16 mouse cellular contexts compared by ENCODE assay signal in genomic region chr9:115134736-115135135, GRCm38 (mm10).
DNase-seq lines count a peak whose midpoint lies in the region; ATAC-seq and TF ChIP-seq lines count a peak whose summit lies in the region.
"Had no signal": no experiment of that assay in that cellular context is flagged by ENCODE, and none has a peak within 500 bp of the region (broad histone marks: within the 10 kb centered on the region; RNA-seq: fewer than 3 reads in every experiment).

No protein-coding gene starts in this region.

- no peaks in the 10 kb centered on the region for H3K36me3 ChIP-seq in kidney, embryonic 16.5 days (ENCODE audit: insufficient read depth, low read length)
- no peaks in the 10 kb centered on the region for H3K36me3 ChIP-seq in spleen, adult 2 months (ENCODE audit: control insufficient read depth, insufficient read depth, low read length)
- H3K36me3 ChIP-seq: embryonic facial prominence, embryonic 13.5 days; forebrain, embryonic 10.5 days; heart, embryonic 13.5 days; limb, embryonic 15.5 days; neural tube, embryonic 15.5 days had no signal

- H3K4me2 ChIP-seq in kidney, embryonic 16.5 days (replicated peaks; ENCODE audit: low read depth, low read length) = no peak overlapping the region
- H3K4me2 ChIP-seq: embryonic facial prominence, embryonic 13.5 days; heart, embryonic 13.5 days; limb, embryonic 15.5 days; neural tube, embryonic 15.5 days had no signal

- WGBS in kidney, embryonic 16.5 days = 25% methylated on average over 4 of the region's 4 CpGs
- 37% methylated on average over 4 of the region's 4 CpGs for WGBS in spleen, adult 2 months

- no peak for TF ChIP-seq CTCF in spleen, adult 2 months (IDR thresholded peaks at IDR 0.05; ENCODE audit: extremely low read depth, insufficient read depth, insufficient read length, insufficient replicate concordance)
- TF ChIP-seq CTCF in layer of hippocampus, adult 2 months (conservative IDR thresholded peaks at IDR 0.05) = no peak

- no peak for TF ChIP-seq POLR2A in spleen, adult 2 months (IDR thresholded peaks at IDR 0.05; ENCODE audit: low read depth, low read length)

- peaks cover 17% of the 10 kb centered on the region for H3K4me1 ChIP-seq in kidney, embryonic 16.5 days (ENCODE audit: insufficient read depth, low read length)
- peaks cover 10% of the 10 kb centered on the region; the same call in 1 of the 2 replicates for H3K4me1 ChIP-seq in spleen, adult 2 months (ENCODE audit: control insufficient read depth, insufficient read depth, insufficient read length)
- H3K4me1 ChIP-seq: heart, embryonic 13.5 days had no signal

- H3K27me3 ChIP-seq in kidney, embryonic 16.5 days (ENCODE audit: insufficient read depth, low read length) = no peaks in the 10 kb centered on the region
- no peaks in the 10 kb centered on the region for H3K27me3 ChIP-seq in spleen, adult 2 months (ENCODE audit: control insufficient read depth, insufficient read depth, low read length)
- H3K27me3 ChIP-seq: embryonic facial prominence, embryonic 13.5 days; heart, embryonic 13.5 days; limb, embryonic 15.5 days; neural tube, embryonic 15.5 days had no signal

- peak; percentile 43; the same call in 1 of the 2 replicates for ATAC-seq in kidney, embryonic 16.5 days (ENCODE audit: low FRiP score, low TSS enrichment)

- H3K9ac ChIP-seq in kidney, embryonic 16.5 days (replicated peaks; ENCODE audit: low read length) = no peak overlapping the region
- H3K9ac ChIP-seq: embryonic facial prominence, embryonic 13.5 days; heart, embryonic 13.5 days; limb, embryonic 15.5 days; neural tube, embryonic 15.5 days had no signal

- H3K27ac ChIP-seq in kidney, embryonic 16.5 days (ENCODE audit: low read length) = peak overlapping the region; percentile 41
- peak overlapping the region; percentile 49; the same call in 1 of the 2 replicates for H3K27ac ChIP-seq in spleen, adult 2 months (ENCODE audit: insufficient read depth, low read length)
- no peak overlapping the region for H3K27ac ChIP-seq in layer of hippocampus, adult 2 months
- H3K27ac ChIP-seq: embryonic facial prominence, embryonic 13.5 days; forebrain, embryonic 10.5 days; heart, embryonic 13.5 days; limb, embryonic 15.5 days; neural tube, embryonic 15.5 days had no signal

- DNase-seq in cerebellum, postnatal 10 days = peak; percentile 26 to 62
- no peak for DNase-seq in cerebellum, adult 9-10 months
- no peak for DNase-seq in kidney, postnatal 10 days
- peak; percentile 27 to 76 for DNase-seq in spleen, adult 2 months (ENCODE audit: low read depth in 1 of 2, low spot score in 2 of 2)
- no peak for DNase-seq in spleen, adult 12 weeks (ENCODE audit: low spot score)
- no peak for DNase-seq in urinary bladder, adult 18-20 months (ENCODE audit: low spot score in 2 of 2)
- DNase-seq in layer of hippocampus, adult 2 months (ENCODE audit: low spot score in 2 of 2) = no peak
- DNase-seq: cerebellum, adult 11 months; kidney, adult 2 months; lung, adult 2 months had no signal

- H3K4me3 ChIP-seq in kidney, embryonic 16.5 days (ENCODE audit: low read length) = no peak overlapping the region
- H3K4me3 ChIP-seq in spleen, adult 2 months (ENCODE audit: extremely low read depth, insufficient read depth, insufficient read length) = no peak overlapping the region
- no peak overlapping the region for H3K4me3 ChIP-seq in layer of hippocampus, adult 2 months
- H3K4me3 ChIP-seq: embryonic facial prominence, embryonic 13.5 days; forebrain, embryonic 10.5 days; heart, embryonic 13.5 days; limb, embryonic 15.5 days; neural tube, embryonic 15.5 days had no signal

- H3K9me3 ChIP-seq in kidney, embryonic 16.5 days (ENCODE audit: low read length) = no peaks in the 10 kb centered on the region
- H3K9me3 ChIP-seq: embryonic facial prominence, embryonic 13.5 days; forebrain, embryonic 10.5 days; heart, embryonic 13.5 days; limb, embryonic 15.5 days; neural tube, embryonic 15.5 days had no signal

Comparison
In these comparisons a context has a peak if more than half of its experiments do, and no peak if none do; other contexts are left out.
1. DNase-seq: peak in cerebellum, postnatal 10 days (2 of 2) and spleen, adult 2 months (2 of 2); none in cerebellum, adult 9-10 months (single experiment), kidney, postnatal 10 days (single experiment), spleen, adult 12 weeks (single experiment), urinary bladder, adult 18-20 months (0 of 2) and layer of hippocampus, adult 2 months (0 of 2).